Mouse (Mus musculus) erythroblast, embryonic 14.5 days (primary cell): Measurements from ENCODE around the gene Lmtk2.

Experiments used
- GATA1 ChIP-seq: IDR thresholded peaks from 2 replicates; pipeline ENCODE4 v1.6.1; 2012; ENCODE audit warnings: low read length, inconsistent platforms, mixed read lengths
- TAL1 ChIP-seq: IDR thresholded peaks from 3 replicates; pipeline ENCODE4 v1.6.1; 2012; ENCODE audit warnings: low read length, inconsistent platforms, mixed read lengths

GRCm38 (mm10) chr5:144109201-144109600 is 9.0 kb downstream of the Lmtk2 start:
- TF ChIP-seq GATA1: no peak
- no peak for TF ChIP-seq TAL1
